Mouse (Mus musculus) stomach, embryonic 15.5 days (tissue): ENCODE results near the gene Gm2431. TPM values are rescaled to one million over a fixed set of nuclear protein-coding genes. Genes with fewer than 3 reads are reported as not detected.
"Not testable (repeated sequence)": the region's sequence is repeated elsewhere in the genome, so short reads cannot be mapped to it uniquely, and the experiment has no call there.

Experiments
- ATAC-seq: fragments of 200-750 bp; cut with Nextera tagmentation; 2 replicates; pipeline ENCODE4 v1.8.0; 2017; ENCODE audit warnings: low read depth, moderate number of reproducible peaks, moderate TSS enrichment; ENCODE audit not compliant: insufficient read depth, low FRiP score
- H3K27ac ChIP-seq: fragments of 300-500 bp; sonication (generic); 2 replicates; pipeline ENCODE4 v1.5.1; 2015; ENCODE audit warnings: mild to moderate bottlenecking, inconsistent platforms
- H3K27me3 ChIP-seq: fragments of 300-500 bp; sonication (generic); replicated peaks from 2 replicates; pipeline ENCODE4 v1.6.1; 2015; ENCODE audit warnings: inconsistent platforms
- H3K36me3 ChIP-seq: fragments of 300-500 bp; sonication (generic); 2 replicates; pipeline ENCODE4 v1.6.1; 2015; ENCODE audit warnings: inconsistent platforms
- H3K4me1 ChIP-seq: fragments of 300-500 bp; sonication (generic); 2 replicates; pipeline ENCODE4 v1.6.1; 2015; ENCODE audit warnings: inconsistent platforms
- H3K4me2 ChIP-seq: fragments of 300-500 bp; sonication (generic); 2 replicates; pipeline ENCODE4 v1.6.1; 2015; ENCODE audit warnings: mild to moderate bottlenecking, inconsistent platforms
- H3K4me3 ChIP-seq: fragments of 300-500 bp; sonication (generic); replicated peaks from 2 replicates; pipeline ENCODE4 v1.5.1; 2015; ENCODE audit warnings: inconsistent platforms
- H3K9ac ChIP-seq: fragments of 300-500 bp; sonication (generic); 2 replicates; pipeline ENCODE4 v1.6.1; 2015; ENCODE audit warnings: inconsistent platforms
- H3K9me3 ChIP-seq: fragments of 300-500 bp; sonication (generic); 2 replicates; pipeline ENCODE4 v1.6.1; 2016; ENCODE audit warnings: inconsistent platforms
- WGBS: fragments of 180-500 bp; shearing (Covaris S2); methylation state at CpG from one replicate; pipeline ENCODE4 v1.1.7; 2015; 5-methylcytosine and 5-hydroxymethylcytosine counted together
- polyA plus RNA-seq: library from polyadenylated mRNA; unstranded; fragments of >200 nt; fragmentation: Nextera tagmentation; extraction: Ambion mirVana; gene quantifications from 2 replicates; pipeline ENCODE4 v1.2.1, GENCODE M21; 2015

Gene Gm2431
- polyA plus RNA-seq = not detected in 2 replicates

DNA sequence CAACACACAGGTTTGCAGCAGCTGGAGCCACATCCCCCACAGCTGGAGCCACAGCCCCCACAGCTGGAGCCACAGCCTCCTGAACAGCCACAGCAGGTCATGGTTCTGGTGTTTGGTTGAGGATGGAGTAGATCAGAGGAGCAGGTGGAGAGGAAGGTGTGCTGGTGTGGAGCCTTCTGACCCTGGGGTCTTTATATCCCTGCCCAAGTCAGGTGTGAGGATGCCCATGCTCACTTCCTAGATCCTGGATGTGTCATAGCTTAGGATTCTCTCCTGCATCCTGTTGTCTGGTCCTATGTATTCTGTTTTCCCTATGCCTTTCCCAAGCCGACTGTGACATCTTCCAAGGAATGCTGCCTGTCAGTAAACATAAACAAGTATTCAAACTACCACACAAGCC, at the start of gene Gm2431:
Gene Gm2431, minus strand, starts transcription at position 101 of the 400 bp plus-strand sequence.
- H3K4me2 ChIP-seq, H3K36me3 ChIP-seq, H3K9ac ChIP-seq, H3K27ac ChIP-seq, H3K4me3 ChIP-seq, H3K4me1 ChIP-seq, H3K9me3 ChIP-seq, H3K27me3 ChIP-seq, ATAC-seq: not testable (repeated sequence)
- 16% methylated on average over 1 of the region's 1 CpGs for WGBS

DNA sequence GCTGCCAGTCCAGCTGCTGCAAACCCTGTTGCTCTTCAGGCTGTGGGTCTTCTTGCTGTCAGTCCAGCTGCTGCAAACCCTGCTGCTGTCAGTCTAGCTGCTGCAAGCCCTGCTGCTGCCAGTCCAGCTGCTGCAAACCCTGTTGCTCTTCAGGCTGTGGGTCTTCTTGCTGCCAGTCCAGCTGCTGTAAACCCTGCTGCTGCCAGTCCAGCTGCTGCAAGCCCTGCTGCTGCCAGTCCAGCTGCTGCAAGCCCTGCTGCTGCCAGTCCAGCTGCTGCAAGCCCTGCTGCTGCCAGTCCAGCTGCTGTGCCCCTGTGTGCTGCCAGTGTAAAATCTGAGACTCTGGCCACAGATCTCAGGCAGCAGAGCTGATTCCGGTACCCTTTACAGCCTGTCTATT, 45.8 kb upstream of the Gm2431 start:
- H3K9me3 ChIP-seq, ATAC-seq, H3K4me2 ChIP-seq, H3K4me3 ChIP-seq, H3K36me3 ChIP-seq, H3K9ac ChIP-seq, H3K27ac ChIP-seq, H3K4me1 ChIP-seq, H3K27me3 ChIP-seq: not testable (repeated sequence)
- WGBS = 76% methylated on average over 1 of the region's 1 CpGs

GRCm38 (mm10) chr7:142303249-142303648, 45.1 kb upstream of the Gm2431 start, which contains the start of gene Krtap5-4:
Gene Krtap5-4, plus strand, starts transcription at chr7:142303549.
- WGBS = 38% methylated on average over 3 of the region's 3 CpGs
- H3K9ac ChIP-seq = no peak within 1 kb of the TSS
- no peak within 1 kb of the TSS for H3K27ac ChIP-seq
- H3K4me2 ChIP-seq = no peak within 1 kb of the TSS
- no peaks in the 10 kb centered on the region for H3K4me1 ChIP-seq
- H3K36me3 ChIP-seq = no peaks in the 10 kb centered on the region
- no peaks in the 10 kb centered on the region for H3K27me3 ChIP-seq
- no peaks in the 10 kb centered on the region for H3K9me3 ChIP-seq
- no peak within 1 kb of the TSS for H3K4me3 ChIP-seq
- no peak for ATAC-seq

DNA sequence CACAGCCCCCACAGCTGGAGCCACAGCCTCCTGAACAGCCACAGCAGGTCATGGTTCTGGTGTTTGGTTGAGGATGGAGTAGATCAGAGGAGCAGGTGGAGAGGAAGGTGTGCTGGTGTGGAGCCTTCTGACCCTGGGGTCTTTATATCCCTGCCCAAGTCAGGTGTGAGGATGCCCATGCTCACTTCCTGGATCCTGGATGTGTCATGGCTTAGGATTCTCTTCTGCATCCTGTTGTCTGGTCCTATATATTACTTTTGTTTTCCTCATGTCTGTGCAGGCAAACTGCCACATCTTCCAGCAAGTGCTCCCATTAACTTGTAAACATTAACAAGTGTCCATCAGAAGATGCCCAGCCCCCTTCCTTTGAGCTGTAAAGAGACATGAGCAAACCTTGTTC, 38.9 kb upstream of the Gm2431 start, which contains the start of gene Krtap5-1:
Gene Krtap5-1, minus strand, starts transcription at position 101 of the 400 bp plus-strand sequence.
- not testable (repeated sequence) for ATAC-seq, H3K27ac ChIP-seq, H3K9ac ChIP-seq, H3K4me2 ChIP-seq, H3K27me3 ChIP-seq, H3K9me3 ChIP-seq, H3K4me3 ChIP-seq, H3K4me1 ChIP-seq, H3K36me3 ChIP-seq

DNA sequence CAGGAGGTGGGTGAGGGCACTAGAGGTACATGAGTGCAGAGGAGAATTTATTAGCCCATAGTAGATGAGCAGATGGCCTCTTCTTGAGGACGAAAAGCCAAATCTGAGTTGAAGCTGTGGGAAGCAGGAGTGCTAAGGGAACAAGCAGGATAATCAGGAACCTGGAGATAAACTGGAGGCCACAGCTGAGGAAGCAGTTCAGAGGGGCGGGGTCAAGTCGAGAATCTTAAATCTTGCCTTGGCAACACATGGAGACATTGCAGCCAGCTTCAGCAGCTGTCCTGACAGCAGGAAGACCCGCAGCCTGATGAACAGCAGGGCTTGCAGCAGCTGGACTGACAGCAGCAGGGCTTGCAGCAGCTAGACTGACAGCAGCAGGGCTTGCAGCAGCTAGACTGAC, 38.0 kb upstream of the Gm2431 start:
- H3K4me1 ChIP-seq, H3K4me2 ChIP-seq, H3K9ac ChIP-seq, H3K27me3 ChIP-seq, H3K36me3 ChIP-seq, H3K9me3 ChIP-seq, H3K27ac ChIP-seq, ATAC-seq, H3K4me3 ChIP-seq: not testable (repeated sequence)
- 18% methylated on average over 4 of the region's 4 CpGs for WGBS

GRCm38 (mm10) chr7:142295418-142295817, 37.3 kb upstream of the Gm2431 start:
- Histone ChIP-seq H3K36me3 (no peaks in the 10 kb centered on the region), H3K4me1 (no peaks in the 10 kb centered on the region), H3K4me3 (no peak overlapping the region), H3K27ac (no peak overlapping the region), H3K9me3 (no peaks in the 10 kb centered on the region), H3K27me3 (no peaks in the 10 kb centered on the region), H3K4me2 (no peak overlapping the region), H3K9ac (no peak overlapping the region)
- no peak for ATAC-seq

DNA sequence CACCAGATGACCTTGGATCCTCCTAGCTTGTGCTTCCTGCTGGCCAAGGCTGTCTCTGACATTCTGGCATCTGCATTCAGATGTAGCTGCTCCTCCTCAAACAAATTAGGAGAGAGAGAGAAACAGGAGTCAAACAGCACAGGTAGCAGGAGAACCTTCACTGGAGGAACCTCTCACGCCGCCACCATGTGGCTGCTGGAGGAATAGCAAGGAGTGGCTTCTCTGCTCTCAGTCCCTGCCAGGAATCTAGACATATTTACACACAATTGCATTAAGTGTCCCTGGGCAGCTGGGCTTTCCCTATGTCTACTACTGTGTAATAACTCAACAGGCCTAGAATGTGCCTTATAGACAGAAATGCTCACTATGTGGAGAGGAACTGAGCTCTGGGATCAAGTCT, 35.7 kb upstream of the Gm2431 start:
- 2% methylated on average over 2 of the region's 2 CpGs for WGBS
- not testable (repeated sequence) for H3K27ac ChIP-seq, H3K36me3 ChIP-seq, H3K27me3 ChIP-seq, H3K4me2 ChIP-seq, H3K4me1 ChIP-seq, H3K9ac ChIP-seq, H3K9me3 ChIP-seq, ATAC-seq, H3K4me3 ChIP-seq

GRCm38 (mm10) chr7:142285910-142286612, 27.9 kb upstream of the Gm2431 start:
- H3K27ac ChIP-seq, H3K9me3 ChIP-seq, ATAC-seq, H3K4me1 ChIP-seq, H3K4me2 ChIP-seq, H3K27me3 ChIP-seq, H3K4me3 ChIP-seq, H3K9ac ChIP-seq, H3K36me3 ChIP-seq: not testable (repeated sequence)
- 46% methylated on average over 9 of the region's 9 CpGs for WGBS

DNA sequence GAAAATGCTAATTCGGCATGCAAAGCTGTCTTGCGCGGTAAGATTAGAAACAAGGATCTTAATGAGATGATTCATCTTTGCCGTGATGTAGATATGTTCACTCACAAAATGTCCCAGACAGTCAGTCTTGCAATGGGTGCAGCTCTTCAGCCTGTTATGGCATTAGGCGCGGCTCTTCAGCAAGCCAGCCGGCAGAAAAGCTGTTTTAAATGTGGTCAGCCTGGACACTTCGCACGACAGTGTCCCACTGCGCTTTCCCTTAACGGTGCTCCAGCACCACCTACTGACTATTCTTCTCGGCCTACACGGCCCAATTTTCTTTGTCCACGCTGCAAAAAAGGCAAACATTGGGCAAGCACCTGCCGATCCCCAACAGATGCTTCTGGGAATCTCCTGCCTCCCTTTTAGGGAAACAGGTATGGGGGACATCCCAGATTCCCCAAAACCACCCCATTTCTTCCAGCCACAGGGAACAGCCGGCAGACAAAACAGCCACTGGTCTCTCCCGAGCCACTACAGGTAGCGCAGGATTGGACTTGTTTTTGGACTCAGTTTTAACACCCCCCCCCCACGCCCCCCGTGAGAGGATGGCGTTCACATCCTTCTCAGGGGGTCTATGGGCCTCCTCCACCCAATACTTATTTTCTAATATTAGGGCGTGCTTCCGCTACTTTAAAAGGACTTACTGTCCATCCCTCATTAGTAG, 27.1 kb upstream of the Gm2431 start:
- Histone ChIP-seq H3K36me3 (no peaks in the 10 kb centered on the region), H3K9me3 (no peaks in the 10 kb centered on the region), H3K4me3 (peak overlapping the region; percentile 59), H3K4me1 (0 out of 2 replicates have a peak, but pooled peaks cover 7% of the 10 kb centered on the region), H3K27me3 (no peaks in the 10 kb centered on the region), H3K27ac (no peak overlapping the region), H3K9ac (no peak overlapping the region; the same call in 1 of the 2 replicates), H3K4me2 (peak overlapping the region; percentile 74)
- WGBS = 19% methylated on average over 23 of the region's 23 CpGs
- ATAC-seq = no peak

GRCm38 (mm10) chr7:142284615-142285080, 26.5 kb upstream of the Gm2431 start:
- Histone ChIP-seq H3K9me3 (no peaks in the 10 kb centered on the region), H3K4me3 (peak overlapping the region; percentile 59), H3K36me3 (no peaks in the 10 kb centered on the region), H3K27ac (peak overlapping the region; percentile 89), H3K4me1 (0 out of 2 replicates have a peak, but pooled peaks cover 7% of the 10 kb centered on the region), H3K9ac (peak overlapping the region; percentile 48; the same call in 1 of the 2 replicates), H3K27me3 (no peaks in the 10 kb centered on the region), H3K4me2 (peak overlapping the region; percentile 74)
- under 1% methylated on average over 19 of the region's 19 CpGs for WGBS
- ATAC-seq = peak; percentile 83; the same call in 1 of the 2 replicates

DNA sequence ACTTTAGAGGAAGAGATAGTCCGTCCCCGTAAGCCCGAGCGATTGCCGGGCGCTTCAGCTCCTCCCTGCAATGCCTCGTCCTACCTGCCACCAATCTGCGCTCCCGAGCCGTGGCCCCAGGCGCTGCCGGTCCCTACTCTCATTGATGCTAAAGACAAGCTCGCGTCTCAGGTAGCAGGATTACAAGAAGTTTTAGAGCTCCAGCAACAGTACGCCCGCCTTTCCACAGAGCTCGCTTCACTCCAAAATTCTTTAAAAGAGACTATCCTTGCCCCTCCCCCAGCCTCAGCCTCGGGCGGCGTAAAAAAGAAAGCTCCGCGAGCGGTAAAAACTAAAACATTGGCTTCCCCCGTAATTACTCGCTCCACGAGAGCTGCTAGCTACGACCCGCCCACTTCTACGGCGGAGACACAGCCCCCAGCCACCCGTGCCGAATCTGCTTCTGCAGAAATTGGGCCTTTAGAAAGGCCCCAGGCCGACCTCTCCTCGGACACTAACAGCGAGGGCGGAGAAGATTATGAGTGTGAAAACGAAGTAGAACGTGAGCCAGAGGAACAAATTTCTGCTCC, 26.0 kb upstream of the Gm2431 start:
- Histone ChIP-seq H3K4me3 (peak overlapping the region; percentile 59), H3K4me1 (0 out of 2 replicates have a peak, but pooled peaks cover 7% of the 10 kb centered on the region), H3K9me3 (no peaks in the 10 kb centered on the region), H3K36me3 (no peaks in the 10 kb centered on the region), H3K27ac (peak overlapping the region; percentile 89), H3K4me2 (peak overlapping the region; percentile 74), H3K9ac (peak overlapping the region; percentile 48), H3K27me3 (no peaks in the 10 kb centered on the region)
- under 1% methylated on average over 38 of the region's 38 CpGs for WGBS
- peak; percentile 62; the same call in 1 of the 2 replicates for ATAC-seq

DNA sequence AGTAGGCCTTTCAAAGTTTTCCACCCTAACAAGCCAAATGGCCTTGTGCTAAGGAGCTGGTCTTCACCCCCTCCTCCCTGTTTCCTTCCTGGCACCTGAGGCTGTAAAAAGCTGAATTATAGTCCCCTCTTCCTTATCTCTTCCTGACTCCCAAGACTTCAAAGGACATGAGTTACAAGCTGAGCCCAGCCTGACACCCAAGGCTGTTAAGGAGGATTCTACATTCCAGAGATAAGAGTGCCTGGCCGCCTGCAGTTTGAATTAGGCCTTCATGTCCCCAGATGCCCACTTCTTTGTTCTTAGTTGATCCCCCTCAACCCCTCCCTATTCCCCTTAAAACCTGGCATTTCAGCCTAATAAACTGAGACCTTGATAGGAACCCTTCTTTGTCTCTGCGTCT, 24.7 kb upstream of the Gm2431 start:
- ATAC-seq, H3K9ac ChIP-seq, H3K4me1 ChIP-seq, H3K9me3 ChIP-seq, H3K4me3 ChIP-seq, H3K36me3 ChIP-seq, H3K4me2 ChIP-seq, H3K27me3 ChIP-seq, H3K27ac ChIP-seq: not testable (repeated sequence)
- WGBS = 57% methylated on average over 2 of the region's 2 CpGs
